Mouse (Mus musculus) spleen, adult 2 months (tissue): ENCODE data around the gene Spg20.

Experiments used
- CTCF ChIP-seq: fragments of 200-500 bp; IDR thresholded peaks from 2 replicates; pipeline ENCODE4 v1.5.1; 2011; ENCODE audit warnings: mild to moderate bottlenecking, inconsistent platforms; ENCODE audit not compliant: insufficient read depth, insufficient read length, insufficient replicate concordance; ENCODE audit errors: extremely low read depth
- POLR2A ChIP-seq: fragments of 200-500 bp; IDR thresholded peaks from 2 replicates; pipeline ENCODE4 v1.6.1; 2011; ENCODE audit warnings: low read depth, low read length, inconsistent platforms

- no peak for TF ChIP-seq CTCF
- no peak for TF ChIP-seq POLR2A
Observed at GRCm38 (mm10) chr3:55097186-55097585, 14.7 kb upstream of the Spg20 start.
